Mouse (Mus musculus) hindbrain, embryonic 12.5 days (tissue): ENCODE results near the gene Ccdc137. TPM values are rescaled to one million over a fixed set of nuclear protein-coding genes. Genes with fewer than 3 reads are reported as not detected.
A peak's percentile ranks its signal among the peaks of the same experiment; 100 is the strongest.

Experiments
- ATAC-seq: fragments of 200-750 bp; cut with Nextera tagmentation; 2 replicates; pipeline ENCODE4 v1.8.0; 2017; ENCODE audit warnings: moderate TSS enrichment; ENCODE audit not compliant: low FRiP score
- H3K27ac ChIP-seq: fragments of 300-500 bp; sonication (generic); 2 replicates; pipeline ENCODE4 v1.5.1; 2016; ENCODE audit warnings: mild to moderate bottlenecking
- H3K27me3 ChIP-seq: fragments of 300-500 bp; sonication (generic); 2 replicates; pipeline ENCODE4 v1.6.1; 2016; ENCODE audit warnings: mild to moderate bottlenecking
- H3K36me3 ChIP-seq: fragments of 300-500 bp; sonication (generic); 2 replicates; pipeline ENCODE4 v1.6.1; 2016; ENCODE audit warnings: mild to moderate bottlenecking
- H3K4me1 ChIP-seq: fragments of 300-500 bp; sonication (generic); 2 replicates; pipeline ENCODE4 v1.6.1; 2016
- H3K4me2 ChIP-seq: fragments of 300-500 bp; sonication (generic); replicated peaks from 2 replicates; pipeline ENCODE4 v1.6.1; 2016; ENCODE audit warnings: mild to moderate bottlenecking
- H3K4me3 ChIP-seq: fragments of 300-500 bp; sonication (generic); 2 replicates; pipeline ENCODE4 v1.5.1; 2016; ENCODE audit warnings: mild to moderate bottlenecking
- H3K9ac ChIP-seq: fragments of 300-500 bp; sonication (generic); 2 replicates; pipeline ENCODE4 v1.6.1; 2016; ENCODE audit warnings: mild to moderate bottlenecking, moderate library complexity
- H3K9me3 ChIP-seq: fragments of 300-500 bp; sonication (generic); replicated peaks from 2 replicates; pipeline ENCODE4 v1.6.1; 2016; ENCODE audit warnings: mild to moderate bottlenecking
- WGBS: fragments of 180-500 bp; shearing (Covaris S2); methylation state at CpG from one replicate; pipeline ENCODE4 v1.1.7; 2016; 5-methylcytosine and 5-hydroxymethylcytosine counted together
- polyA plus RNA-seq: library from polyadenylated mRNA; unstranded; fragments of >200 nt; fragmentation: Nextera tagmentation; extraction: Ambion mirVana; gene quantifications from 2 replicates; pipeline ENCODE4 v1.2.1, GENCODE M21; 2016

The Ccdc137 gene
- polyA plus RNA-seq, 1 experiment from 2014 or later, result 35.5 TPM

DNA sequence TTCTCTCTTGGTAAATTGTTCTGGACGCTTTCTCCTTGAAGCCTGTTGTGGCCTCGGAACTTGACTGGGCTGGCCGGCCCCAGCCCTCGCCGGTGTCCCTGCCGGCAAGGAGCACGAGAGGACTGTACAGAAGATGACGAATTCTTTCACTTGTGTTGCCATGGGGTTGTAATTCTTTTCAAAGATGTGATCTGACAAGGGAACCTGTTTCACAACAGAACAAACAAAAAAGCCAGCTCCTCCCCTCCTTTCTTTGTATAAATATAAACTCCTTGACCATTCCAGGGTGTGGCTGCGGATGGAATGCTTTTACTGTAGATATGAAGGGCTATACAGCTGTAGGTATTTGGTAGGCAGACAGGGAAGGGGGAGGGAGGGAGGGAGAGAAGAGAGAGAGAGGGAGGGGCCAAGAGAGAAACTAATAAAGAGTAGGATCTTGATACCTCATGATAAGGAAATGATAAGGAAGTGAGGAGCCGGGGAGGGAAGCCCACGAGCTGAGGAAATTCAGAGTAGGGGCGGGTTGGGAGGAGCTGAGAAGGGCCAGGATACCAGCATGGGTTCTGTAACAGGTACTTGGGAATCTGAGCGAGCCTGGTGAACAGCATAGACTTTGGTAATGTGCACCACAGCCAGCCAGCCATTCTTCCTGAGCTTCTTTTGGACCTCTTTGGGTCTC lies 49.8 kb downstream of the Ccdc137 start:
- Histone ChIP-seq H3K27ac (no peak overlapping the region), H3K4me3 (no peak overlapping the region), H3K9me3 (no peaks in the 10 kb centered on the region), H3K4me1 (0 out of 2 replicates have a peak, but pooled peaks cover 4% of the 10 kb centered on the region), H3K36me3 (no peaks in the 10 kb centered on the region), H3K4me2 (no peak overlapping the region), H3K27me3 (peaks cover 4% of the 10 kb centered on the region; the same call in 1 of the 2 replicates), H3K9ac (no peak overlapping the region)
- WGBS, result 77% methylated on average over 13 of the region's 13 CpGs
- ATAC-seq, result no peak

GRCm38 (mm10) chr11:120508290-120508870 lies 50.5 kb downstream of the Ccdc137 start:
- H3K9me3 ChIP-seq, result no peaks in the 10 kb centered on the region
- H3K9ac ChIP-seq, result no peak overlapping the region
- peaks cover 4% of the 10 kb centered on the region; the same call in 1 of the 2 replicates for H3K27me3 ChIP-seq
- WGBS, result 84% methylated on average over 9 of the region's 9 CpGs
- no peak for ATAC-seq
- H3K36me3 ChIP-seq, result no peaks in the 10 kb centered on the region
- H3K27ac ChIP-seq, result no peak overlapping the region
- peaks cover 6% of the 10 kb centered on the region; the same call in 1 of the 2 replicates for H3K4me1 ChIP-seq
- no peak overlapping the region for H3K4me3 ChIP-seq
- no peak overlapping the region for H3K4me2 ChIP-seq

GRCm38 (mm10) chr11:120509940-120510339 lies 52.0 kb downstream of the Ccdc137 start:
- Histone ChIP-seq H3K9me3 (no peaks in the 10 kb centered on the region), H3K27ac (no peak overlapping the region), H3K27me3 (peaks cover 4% of the 10 kb centered on the region; the same call in 1 of the 2 replicates), H3K4me3 (no peak overlapping the region), H3K36me3 (no peaks in the 10 kb centered on the region), H3K9ac (no peak overlapping the region), H3K4me1 (peaks cover 6% of the 10 kb centered on the region; the same call in 1 of the 2 replicates), H3K4me2 (no peak overlapping the region)
- 46% methylated on average over 4 of the region's 4 CpGs for WGBS
- ATAC-seq, result no peak

GRCm38 (mm10) chr11:120510375-120511030 lies 52.6 kb downstream of the Ccdc137 start:
- WGBS, result 8% methylated on average over 16 of the region's 16 CpGs
- Histone ChIP-seq H3K9me3 (no peaks in the 10 kb centered on the region), H3K27me3 (peaks cover 4% of the 10 kb centered on the region; the same call in 1 of the 2 replicates), H3K9ac (no peak overlapping the region), H3K4me2 (peak overlapping the region; percentile 42), H3K4me1 (peaks cover 6% of the 10 kb centered on the region; the same call in 1 of the 2 replicates), H3K27ac (no peak overlapping the region), H3K4me3 (no peak overlapping the region), H3K36me3 (no peaks in the 10 kb centered on the region)
- no peak for ATAC-seq

DNA sequence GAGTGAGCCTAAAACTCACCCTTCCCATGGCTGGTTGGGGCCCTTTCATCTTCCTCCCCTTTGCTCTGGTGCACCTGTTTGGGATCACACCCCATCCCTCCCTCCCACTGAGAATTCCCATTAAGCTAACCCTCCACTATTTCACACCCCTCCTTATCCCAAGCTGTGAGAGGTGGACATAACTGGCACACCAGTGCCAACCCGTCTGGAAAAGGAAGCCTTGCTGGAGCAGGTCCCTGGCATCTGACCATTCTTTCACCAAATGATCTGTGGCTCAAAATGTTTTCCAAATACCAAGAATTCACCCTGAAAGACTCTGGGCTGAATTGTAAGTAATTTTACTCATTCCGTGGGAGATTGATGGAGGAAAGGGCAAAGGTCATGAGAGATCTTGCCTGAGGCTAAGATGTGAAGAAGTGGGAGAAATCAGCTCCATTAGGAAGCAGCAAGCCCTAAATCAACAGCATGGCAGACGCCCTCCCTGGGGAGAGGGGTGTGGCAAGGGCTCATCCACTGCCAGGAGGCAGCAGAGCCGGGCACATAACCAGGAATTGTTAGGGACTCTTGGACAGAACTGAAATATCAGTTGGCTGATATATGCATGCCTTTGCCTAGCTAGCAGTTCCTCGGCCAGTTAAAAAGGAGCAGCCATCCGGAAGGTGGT lies 55.0 kb downstream of the Ccdc137 start:
- no peak overlapping the region for H3K4me2 ChIP-seq
- H3K36me3 ChIP-seq, result no peaks in the 10 kb centered on the region
- H3K9me3 ChIP-seq, result no peaks in the 10 kb centered on the region
- 32% methylated on average over 6 of the region's 6 CpGs for WGBS
- H3K9ac ChIP-seq, result no peak overlapping the region
- peaks cover 8% of the 10 kb centered on the region; the same call in 1 of the 2 replicates for H3K27me3 ChIP-seq
- H3K4me1 ChIP-seq, result peaks cover 7% of the 10 kb centered on the region
- H3K4me3 ChIP-seq, result no peak overlapping the region
- no peak for ATAC-seq
- H3K27ac ChIP-seq, result no peak overlapping the region

Other genes starting within 250 kb of the Ccdc137 start
- 21.9 and 23.8 TPM in 2 replicates for gene Bahcc1, start 225.2 kb upstream of the Ccdc137 start, polyA plus RNA-seq
- gene Actg1, start 109.6 kb upstream of the Ccdc137 start, polyA plus RNA-seq, result 3,608 and 3,685 TPM in 2 replicates
- 1.2 and 1.3 TPM in 2 replicates for gene Fscn2, start 96.6 kb upstream of the Ccdc137 start, polyA plus RNA-seq
- gene Faap100, start 79.4 kb upstream of the Ccdc137 start, polyA plus RNA-seq, result 52.2 and 59.1 TPM in 2 replicates
- gene Nploc4, start 20.4 kb upstream of the Ccdc137 start, polyA plus RNA-seq, result 51.4 and 51.5 TPM in 2 replicates
- gene Tspan10, start 15.5 kb upstream of the Ccdc137 start, polyA plus RNA-seq, result not detected in 2 replicates
- gene Pde6g, start 4.6 kb upstream of the Ccdc137 start, polyA plus RNA-seq, result not detected in 2 replicates
- 10.6 and 11.3 TPM in 2 replicates for gene Oxld1, start within 50 bp of the Ccdc137 start, polyA plus RNA-seq
- 57.1 and 58.4 TPM in 2 replicates for gene Arl16, start 9.5 kb downstream of the Ccdc137 start, polyA plus RNA-seq
- 104 and 108 TPM in 2 replicates for gene Mrpl12, start 26.5 kb downstream of the Ccdc137 start, polyA plus RNA-seq
- gene Slc25a10, start 33.7 kb downstream of the Ccdc137 start, polyA plus RNA-seq, result 37.7 and 38.0 TPM in 2 replicates
- gene Gcgr, start 72.6 kb downstream of the Ccdc137 start, polyA plus RNA-seq, result 0.47 and 0.54 TPM in 2 replicates
- 210 and 219 TPM in 2 replicates for gene Mcrip1, start 91.6 kb downstream of the Ccdc137 start, polyA plus RNA-seq
- not detected in 2 replicates for gene Ppp1r27, start 93.0 kb downstream of the Ccdc137 start, polyA plus RNA-seq
- 473 and 486 TPM in 2 replicates for gene P4hb, start 115.1 kb downstream of the Ccdc137 start, polyA plus RNA-seq
- gene Arhgdia, start 123.5 kb downstream of the Ccdc137 start, polyA plus RNA-seq, result 548 TPM in 2 replicates
- 539 and 588 TPM in 2 replicates for gene Alyref, start 140.2 kb downstream of the Ccdc137 start, polyA plus RNA-seq
- 153 and 170 TPM in 2 replicates for gene Anapc11, start 140.3 kb downstream of the Ccdc137 start, polyA plus RNA-seq
- 1.0 and 1.3 TPM in 2 replicates for gene Npb, start 150.4 kb downstream of the Ccdc137 start, polyA plus RNA-seq
- 145 and 148 TPM in 2 replicates for gene Pcyt2, start 159.8 kb downstream of the Ccdc137 start, polyA plus RNA-seq
- 43.9 and 50.0 TPM in 2 replicates for gene Sirt7, start 167.1 kb downstream of the Ccdc137 start, polyA plus RNA-seq
- gene Mafg, start 175.5 kb downstream of the Ccdc137 start, polyA plus RNA-seq, result 40.1 TPM in 2 replicates
- 28.5 and 28.8 TPM in 2 replicates for gene Pycr1, start 185.7 kb downstream of the Ccdc137 start, polyA plus RNA-seq
- 0.39 and 0.60 TPM in 2 replicates for gene Myadml2, start 190.0 kb downstream of the Ccdc137 start, polyA plus RNA-seq
- gene Notum, start 203.1 kb downstream of the Ccdc137 start, polyA plus RNA-seq, result 1.7 and 3.0 TPM in 2 replicates
- 144 and 151 TPM in 2 replicates for gene Aspscr1, start 214.9 kb downstream of the Ccdc137 start, polyA plus RNA-seq